Mouse (Mus musculus) stomach, postnatal 0 days (tissue): ENCODE results near the gene Mmd2.

Experiments used
- CTCF ChIP-seq: IDR thresholded peaks from 2 replicates; pipeline ENCODE4 v1.5.1; 2016; ENCODE audit warnings: antibody characterized with exemption, low read depth, mild to moderate bottlenecking, moderate library complexity
- EP300 ChIP-seq: optimal IDR thresholded peaks from 2 replicates; pipeline ENCODE3; 2016; ENCODE audit warnings: antibody characterized with exemption

DNA sequence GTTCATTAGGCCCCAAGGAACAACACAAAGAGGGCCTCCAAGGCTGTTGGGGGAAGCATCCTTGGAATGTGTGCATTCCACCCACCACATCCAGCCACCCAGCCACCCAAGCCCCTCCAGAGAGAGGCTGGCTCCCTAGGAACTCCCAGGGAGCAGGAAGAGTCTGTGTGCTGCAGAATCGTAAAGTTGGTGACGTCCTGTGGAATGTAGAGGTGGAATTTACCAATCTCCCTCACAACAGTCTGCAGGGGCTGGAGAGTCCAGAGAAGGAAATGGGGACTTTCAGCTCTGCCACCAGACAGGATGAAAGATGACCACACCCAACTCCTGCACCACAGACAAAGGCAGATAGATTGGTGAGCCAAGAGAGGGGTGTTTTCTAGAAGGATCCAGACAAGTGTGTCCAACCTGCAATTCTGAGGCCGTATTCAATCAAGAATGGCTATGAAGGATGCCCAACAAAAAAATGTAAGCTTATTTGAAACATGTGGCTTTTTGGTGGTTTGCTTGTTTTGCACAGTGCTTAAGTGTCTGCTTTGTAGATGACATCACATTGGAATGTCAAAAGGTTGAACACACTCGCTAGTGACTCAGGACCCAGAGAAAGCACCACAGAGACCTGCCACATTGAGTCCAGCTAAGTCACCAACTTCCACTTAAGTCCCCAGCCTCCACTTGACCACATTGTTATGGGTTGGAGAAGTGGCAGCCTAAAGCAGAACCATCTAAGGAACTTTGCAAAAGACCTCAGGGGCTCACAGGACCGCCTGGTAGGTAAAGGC lies 63.4 kb downstream of the Mmd2 start:
- TF ChIP-seq EP300 (no peak), CTCF (no peak)
